16 mouse cellular contexts compared by ENCODE assay signal in genomic region chr9:98939290-98939689, GRCm38 (mm10). TPM values are rescaled to one million over a fixed set of nuclear protein-coding genes. Genes with fewer than 3 reads are reported as not detected.
DNase-seq lines count a peak whose midpoint lies in the region; ATAC-seq and TF ChIP-seq lines count a peak whose summit lies in the region.
"Had no signal": no experiment of that assay in that cellular context is flagged by ENCODE, and none has a peak within 500 bp of the region (broad histone marks: within the 10 kb centered on the region; RNA-seq: fewer than 3 reads in every experiment).

No protein-coding gene starts in this region.

- no peak overlapping the region for H3K27ac ChIP-seq in intestine, postnatal 0 days (ENCODE audit: low read depth, low read length)
- no peak overlapping the region for H3K27ac ChIP-seq in intestine, embryonic 16.5 days (ENCODE audit: low read length)
- H3K27ac ChIP-seq in midbrain, embryonic 11.5 days (ENCODE audit: low read depth, low read length): no peak overlapping the region
- no peak overlapping the region for H3K27ac ChIP-seq in midbrain, embryonic 16.5 days (ENCODE audit: low read length)
- no peak overlapping the region for H3K27ac ChIP-seq in limb, embryonic 11.5 days (replicated peaks; ENCODE audit: low read depth, low read length)
- H3K27ac ChIP-seq: limb, embryonic 12.5 days had no signal

- no peaks in the 10 kb centered on the region for H3K9me3 ChIP-seq in intestine, postnatal 0 days (ENCODE audit: control insufficient read depth)
- H3K9me3 ChIP-seq in intestine, embryonic 16.5 days (ENCODE audit: control insufficient read depth, low read length): no peaks in the 10 kb centered on the region
- H3K9me3 ChIP-seq in midbrain, embryonic 11.5 days (ENCODE audit: control insufficient read depth, low read length): no peaks in the 10 kb centered on the region
- no peaks in the 10 kb centered on the region for H3K9me3 ChIP-seq in midbrain, embryonic 16.5 days (replicated peaks; ENCODE audit: control insufficient read depth, low read length, poor library complexity, severe bottlenecking)
- H3K9me3 ChIP-seq in limb, embryonic 11.5 days (ENCODE audit: control insufficient read depth, low read length): no peaks in the 10 kb centered on the region
- H3K9me3 ChIP-seq: limb, embryonic 12.5 days; megakaryocyte, embryonic 14.5 days had no signal

- 17% methylated on average over 2 of the region's 2 CpGs for WGBS in intestine, postnatal 0 days
- WGBS in intestine, embryonic 16.5 days: 20% methylated on average over 2 of the region's 2 CpGs
- 17% methylated on average over 2 of the region's 2 CpGs for WGBS in midbrain, embryonic 11.5 days
- WGBS in midbrain, embryonic 16.5 days: 22% methylated on average over 2 of the region's 2 CpGs
- WGBS in limb, embryonic 11.5 days: 18% methylated on average over 2 of the region's 2 CpGs

- H3K4me3 ChIP-seq in intestine, postnatal 0 days (ENCODE audit: low read depth, low read length): no peak overlapping the region
- no peak overlapping the region for H3K4me3 ChIP-seq in intestine, embryonic 16.5 days (ENCODE audit: low read length)
- H3K4me3 ChIP-seq in midbrain, embryonic 11.5 days (ENCODE audit: low read depth, low read length): no peak overlapping the region
- H3K4me3 ChIP-seq in midbrain, embryonic 16.5 days (ENCODE audit: low read depth, low read length): no peak overlapping the region
- H3K4me3 ChIP-seq in limb, embryonic 11.5 days (ENCODE audit: low read depth, low read length): no peak overlapping the region
- H3K4me3 ChIP-seq: limb, embryonic 12.5 days; megakaryocyte, embryonic 14.5 days had no signal

- peak; percentile 45 for DNase-seq in adrenal gland, postnatal 14 days
- DNase-seq in adrenal gland, postnatal 4 days (ENCODE audit: low spot score in 2 of 2): no peak
- peak; percentile 83 for DNase-seq in midbrain, embryonic 11.5 days (ENCODE audit: low spot score, missing footprints)
- peak; percentile 46 for DNase-seq in limb, embryonic 11.5 days (ENCODE audit: low spot score)
- no peak for DNase-seq in thymus, postnatal 25 days
- DNase-seq: cerebellum, postnatal 25 days; gastrocnemius, postnatal 25 days; heart, postnatal 10 days; kidney, postnatal 25 days had no signal

- no peak for ATAC-seq in intestine, postnatal 0 days
- no peak for ATAC-seq in intestine, embryonic 16.5 days
- no peak for ATAC-seq in midbrain, embryonic 11.5 days (ENCODE audit: low FRiP score)
- no peak for ATAC-seq in midbrain, embryonic 16.5 days
- ATAC-seq in limb, embryonic 11.5 days (ENCODE audit: insufficient number of reproducible peaks, low FRiP score, low TSS enrichment, low read depth): no peak
- ATAC-seq: activated CD4-positive, CD25-positive, alpha-beta regulatory T cell, adult 4 months had no signal

- H3K4me1 ChIP-seq in intestine, postnatal 0 days (replicated peaks; ENCODE audit: control insufficient read depth, insufficient read depth, low read length): no peaks in the 10 kb centered on the region
- H3K4me1 ChIP-seq in intestine, embryonic 16.5 days (ENCODE audit: control insufficient read depth, insufficient read depth, low read length): no peaks in the 10 kb centered on the region
- no peaks in the 10 kb centered on the region for H3K4me1 ChIP-seq in midbrain, embryonic 11.5 days (ENCODE audit: control insufficient read depth, insufficient read depth, low read length)
- H3K4me1 ChIP-seq in midbrain, embryonic 16.5 days (ENCODE audit: control insufficient read depth, insufficient read depth, low read length): no peaks in the 10 kb centered on the region
- no peaks in the 10 kb centered on the region for H3K4me1 ChIP-seq in limb, embryonic 11.5 days (ENCODE audit: control insufficient read depth, insufficient read depth, low read length)
- H3K4me1 ChIP-seq: limb, embryonic 12.5 days; megakaryocyte, embryonic 14.5 days had no signal

- no peaks in the 10 kb centered on the region; the same call in 1 of the 2 replicates for H3K27me3 ChIP-seq in intestine, postnatal 0 days (replicated peaks; ENCODE audit: control insufficient read depth, insufficient read depth, low read length)
- peaks cover 1% of the 10 kb centered on the region; the same call in 1 of the 2 replicates for H3K27me3 ChIP-seq in intestine, embryonic 16.5 days (replicated peaks; ENCODE audit: control insufficient read depth, insufficient read depth, low read length)
- H3K27me3 ChIP-seq in midbrain, embryonic 11.5 days (ENCODE audit: control insufficient read depth, insufficient read depth, low read length): peaks cover 11% of the 10 kb centered on the region
- H3K27me3 ChIP-seq in midbrain, embryonic 16.5 days (ENCODE audit: control insufficient read depth, insufficient read depth, low read depth, low read length): peaks cover 7% of the 10 kb centered on the region
- 0 out of 2 replicates have a peak, but pooled peaks cover 2% of the 10 kb centered on the region for H3K27me3 ChIP-seq in limb, embryonic 11.5 days (ENCODE audit: control insufficient read depth, insufficient read depth, low read length)

- H3K36me3 ChIP-seq in intestine, postnatal 0 days (ENCODE audit: control insufficient read depth, insufficient read depth): no peaks in the 10 kb centered on the region
- H3K36me3 ChIP-seq in intestine, embryonic 16.5 days (ENCODE audit: control insufficient read depth, insufficient read depth, low read length): no peaks in the 10 kb centered on the region
- H3K36me3 ChIP-seq in midbrain, embryonic 11.5 days (ENCODE audit: control insufficient read depth, insufficient read depth, low read length): no peaks in the 10 kb centered on the region
- no peaks in the 10 kb centered on the region for H3K36me3 ChIP-seq in midbrain, embryonic 16.5 days (ENCODE audit: control insufficient read depth, insufficient read depth, low read length)
- no peaks in the 10 kb centered on the region for H3K36me3 ChIP-seq in limb, embryonic 11.5 days (ENCODE audit: control insufficient read depth, insufficient read depth, low read length)
- H3K36me3 ChIP-seq: limb, embryonic 12.5 days had no signal

- H3K9ac ChIP-seq in intestine, postnatal 0 days (ENCODE audit: low read depth, low read length): no peak overlapping the region
- H3K9ac ChIP-seq in intestine, embryonic 16.5 days (ENCODE audit: low read depth, low read length): no peak overlapping the region
- no peak overlapping the region for H3K9ac ChIP-seq in midbrain, embryonic 11.5 days (ENCODE audit: low read length)
- H3K9ac ChIP-seq in midbrain, embryonic 16.5 days (ENCODE audit: low read depth, low read length): no peak overlapping the region
- H3K9ac ChIP-seq in limb, embryonic 11.5 days (ENCODE audit: low read length): no peak overlapping the region
- H3K9ac ChIP-seq: limb, embryonic 12.5 days had no signal

- H3K4me2 ChIP-seq in intestine, postnatal 0 days (replicated peaks; ENCODE audit: low read depth): no peak overlapping the region
- H3K4me2 ChIP-seq in intestine, embryonic 16.5 days (ENCODE audit: low read depth, low read length): no peak overlapping the region
- no peak overlapping the region for H3K4me2 ChIP-seq in midbrain, embryonic 11.5 days
- no peak overlapping the region for H3K4me2 ChIP-seq in midbrain, embryonic 16.5 days (ENCODE audit: low read length)
- no peak overlapping the region for H3K4me2 ChIP-seq in limb, embryonic 11.5 days (ENCODE audit: low read depth, severe bottlenecking)
- H3K4me2 ChIP-seq: limb, embryonic 12.5 days had no signal

- peak; percentile 50 for TF ChIP-seq CTCF in intestine, postnatal 0 days (IDR thresholded peaks at IDR 0.05; ENCODE audit: low read depth)

RNA-seq across cellular contexts. Expression of gene Foxl2, which starts 15.8 kb away (rescaled TPM):
- not detected in 2 replicates for total RNA-seq in adrenal gland, postnatal 14 days (2021)
- not detected for total RNA-seq in adrenal gland, postnatal 4 days (2021)
- polyA plus RNA-seq in intestine, postnatal 0 days (2015; fragmentation: Nextera tagmentation; extraction: Ambion mirVana): not detected in 2 replicates
- polyA plus RNA-seq in intestine, embryonic 16.5 days (2015; fragmentation: Nextera tagmentation; extraction: Ambion mirVana): not detected in 2 replicates
- polyA plus RNA-seq in midbrain, embryonic 11.5 days (2014; fragmentation: Nextera tagmentation; extraction: Ambion mirVana): 2.2 and 3.6 TPM in 2 replicates
- polyA plus RNA-seq in midbrain, embryonic 16.5 days (2015; fragmentation: Nextera tagmentation; extraction: Ambion mirVana): 0.49 and 0.52 TPM in 2 replicates
- not detected in 2 replicates for polyA plus RNA-seq in limb, embryonic 11.5 days (2014; fragmentation: Nextera tagmentation; extraction: Ambion mirVana)
- total RNA-seq: heart, postnatal 10 days; neutrophil, adult 5-6 weeks had no signal
- polyA plus RNA-seq: activated CD4-positive, CD25-positive, alpha-beta regulatory T cell, adult 4 months had no signal

RNA-seq across cellular contexts. Expression of gene 7420426K07Rik, which starts 36.4 kb away (rescaled TPM):
- total RNA-seq in adrenal gland, postnatal 14 days (2021): not detected in 2 replicates
- not detected for total RNA-seq in adrenal gland, postnatal 4 days (2021)
- not detected in 2 replicates for polyA plus RNA-seq in intestine, postnatal 0 days (2015; fragmentation: Nextera tagmentation; extraction: Ambion mirVana)
- not detected in 2 replicates for polyA plus RNA-seq in intestine, embryonic 16.5 days (2015; fragmentation: Nextera tagmentation; extraction: Ambion mirVana)
- 0.11 TPM in 1 of 2 replicates, not detected in the other for polyA plus RNA-seq in midbrain, embryonic 11.5 days (2014; fragmentation: Nextera tagmentation; extraction: Ambion mirVana)
- polyA plus RNA-seq in midbrain, embryonic 16.5 days (2015; fragmentation: Nextera tagmentation; extraction: Ambion mirVana): not detected in 2 replicates
- polyA plus RNA-seq in limb, embryonic 11.5 days (2014; fragmentation: Nextera tagmentation; extraction: Ambion mirVana): not detected in 2 replicates
- total RNA-seq: gastrocnemius, postnatal 25 days; heart, postnatal 10 days; neutrophil, adult 5-6 weeks had no signal
- polyA plus RNA-seq: activated CD4-positive, CD25-positive, alpha-beta regulatory T cell, adult 4 months; limb, embryonic 12.5 days had no signal

RNA-seq across cellular contexts. Expression of gene Faim, which starts 46.9 kb away (rescaled TPM):
- total RNA-seq in adrenal gland, postnatal 14 days (2021): 27.8 and 31.9 TPM in 2 replicates
- total RNA-seq in adrenal gland, postnatal 4 days (2021): 10 to 100 TPM; 26.4 to 27.0 TPM
- polyA plus RNA-seq in intestine, postnatal 0 days (2015; fragmentation: Nextera tagmentation; extraction: Ambion mirVana): 30.3 and 31.2 TPM in 2 replicates
- 34.5 and 36.9 TPM in 2 replicates for polyA plus RNA-seq in intestine, embryonic 16.5 days (2015; fragmentation: Nextera tagmentation; extraction: Ambion mirVana)
- 87.3 and 91.8 TPM in 2 replicates for polyA plus RNA-seq in midbrain, embryonic 11.5 days (2014; fragmentation: Nextera tagmentation; extraction: Ambion mirVana)
- 118 and 119 TPM in 2 replicates for polyA plus RNA-seq in midbrain, embryonic 16.5 days (2015; fragmentation: Nextera tagmentation; extraction: Ambion mirVana)
- 58.5 TPM in 2 replicates for polyA plus RNA-seq in limb, embryonic 11.5 days (2014; fragmentation: Nextera tagmentation; extraction: Ambion mirVana)

Comparison
In these comparisons a context has a peak if more than half of its experiments do, and no peak if none do; other contexts are left out.
1. DNase-seq: peak in adrenal gland, postnatal 14 days (single experiment), midbrain, embryonic 11.5 days (single experiment) and limb, embryonic 11.5 days (single experiment); none in adrenal gland, postnatal 4 days (0 of 2) and thymus, postnatal 25 days (single experiment).